Mouse (Mus musculus) C2C12 (cell line): ENCODE data around the gene Thrb. TPM values are rescaled to one million over a fixed set of nuclear protein-coding genes. Genes with fewer than 3 reads are reported as not detected.

Experiments used
- H3K27me3 ChIP-seq: one replicate; pipeline ENCODE4 v1.6.1; 2011; ENCODE audit not compliant: control insufficient read depth, insufficient read depth, insufficient read length
- H3K36me3 ChIP-seq: one replicate; pipeline ENCODE4 v1.6.1; 2011; ENCODE audit not compliant: control insufficient read depth, insufficient read depth
- H3K4me3 ChIP-seq: one replicate; pipeline ENCODE4 v1.5.1; 2011; ENCODE audit warnings: mild to moderate bottlenecking, control low read depth; ENCODE audit not compliant: poor library complexity, insufficient read depth, severe bottlenecking
- H3K79me2 ChIP-seq: one replicate; pipeline ENCODE4 v1.6.1; 2011; ENCODE audit not compliant: control insufficient read depth, insufficient read depth
- H3K79me3 ChIP-seq: one replicate; pipeline ENCODE4 v1.6.1; 2011; ENCODE audit warnings: low read depth, control low read depth
- H3ac ChIP-seq: one replicate; pipeline ENCODE3; 2011; ENCODE audit warnings: low read depth; ENCODE audit not compliant: control insufficient read depth, insufficient read length
- CEBPB ChIP-seq: IDR thresholded peaks from one replicate; pipeline ENCODE4 v1.6.1; 2011; ENCODE audit warnings: low read depth, mild to moderate bottlenecking, control low read depth, moderate library complexity
- CTCF ChIP-seq: IDR thresholded peaks from one replicate; pipeline ENCODE4 v1.5.1; 2011; ENCODE audit not compliant: control insufficient read depth, insufficient read depth, insufficient read length
- FOSL1 ChIP-seq: IDR thresholded peaks from one replicate; pipeline ENCODE4 v1.8.0; 2011; ENCODE audit warnings: mild to moderate bottlenecking, low read length; ENCODE audit not compliant: poor library complexity, insufficient read depth, severe bottlenecking
- MAX ChIP-seq: IDR thresholded peaks from one replicate; pipeline ENCODE4 v1.6.1; 2011; ENCODE audit warnings: mild to moderate bottlenecking, control low read depth
- MYOD1 ChIP-seq: IDR thresholded peaks from one replicate; pipeline ENCODE4 v1.6.1; 2011; ENCODE audit warnings: low read depth; ENCODE audit not compliant: control insufficient read depth, insufficient read length
- MYOG ChIP-seq: IDR thresholded peaks from one replicate; pipeline ENCODE4 v1.6.1; 2011; ENCODE audit not compliant: control insufficient read depth, insufficient read length; ENCODE audit errors: extremely low read depth
- USF1 ChIP-seq: IDR thresholded peaks from one replicate; pipeline ENCODE4 v1.6.1; 2011; ENCODE audit warnings: low read depth, mild to moderate bottlenecking, control low read depth, moderate library complexity
- polyA plus RNA-seq: library from polyadenylated mRNA; unstranded; fragments of >200 nt; fragmentation: generic; extraction: Trizol; gene quantifications from one replicate; pipeline ENCODE4 v1.2.1, GENCODE M21; 2012; ENCODE audit warnings: missing spikeins

Gene Thrb
- polyA plus RNA-seq, 1 experiment: 0.01 TPM

DNA sequence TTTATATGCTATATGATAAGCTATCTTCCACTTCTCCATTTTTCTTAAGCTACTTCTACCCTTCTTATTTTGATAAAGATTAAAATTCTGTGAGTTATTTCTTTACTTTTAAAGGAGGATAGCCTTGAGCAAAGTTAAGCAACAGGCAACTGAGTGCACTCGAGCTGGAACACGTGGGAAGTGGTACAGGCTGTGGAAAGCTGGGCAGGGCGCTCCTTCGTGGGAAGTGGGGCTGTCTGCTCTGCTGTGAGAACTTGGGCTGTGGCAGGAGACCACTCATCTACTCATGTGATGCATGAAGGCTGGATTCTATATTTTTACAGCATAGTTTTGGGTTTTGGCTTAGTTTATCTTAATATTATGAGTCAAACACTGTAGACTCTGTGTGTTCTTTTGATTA, 329.1 kb downstream of the Thrb start:
- Histone ChIP-seq H3K27me3 (no peaks in the 10 kb centered on the region), H3K79me2 (no peaks in the 10 kb centered on the region), H3K4me3 (no peak overlapping the region), H3K36me3 (no peaks in the 10 kb centered on the region), H3K79me3 (no peaks in the 10 kb centered on the region), H3ac (no peak overlapping the region)
- no peak for TF ChIP-seq USF1
- TF ChIP-seq MYOD1: no peak
- no peak for TF ChIP-seq MAX
- no peak for TF ChIP-seq CTCF
- TF ChIP-seq CEBPB: no peak
- TF ChIP-seq MYOG: no peak

DNA sequence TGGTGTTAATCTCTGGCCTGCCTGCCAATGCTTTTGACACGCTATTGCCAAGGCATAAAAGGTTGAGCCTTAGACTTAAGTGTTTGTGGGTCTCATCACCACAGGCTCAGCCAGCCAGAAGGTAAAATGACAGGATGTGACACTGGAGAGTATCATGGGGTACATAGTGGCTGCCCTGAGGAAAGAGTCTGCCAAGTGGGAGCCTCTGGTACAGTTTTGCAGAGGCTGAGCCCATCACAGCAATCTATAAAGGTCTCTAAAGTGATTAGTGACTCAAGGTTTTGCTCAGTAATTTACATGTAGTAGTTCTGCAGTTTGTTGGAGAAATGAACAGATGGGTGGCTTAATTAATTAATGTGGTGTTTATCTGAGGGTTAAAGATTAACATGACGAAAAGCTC, 330.1 kb downstream of the Thrb start:
- no peak for TF ChIP-seq MAX
- no peak for TF ChIP-seq CEBPB
- no peak for TF ChIP-seq MYOG
- TF ChIP-seq FOSL1: no peak
- Histone ChIP-seq H3K4me3 (no peak overlapping the region), H3ac (no peak overlapping the region), H3K79me2 (no peaks in the 10 kb centered on the region), H3K27me3 (no peaks in the 10 kb centered on the region), H3K79me3 (no peaks in the 10 kb centered on the region), H3K36me3 (no peaks in the 10 kb centered on the region)

DNA sequence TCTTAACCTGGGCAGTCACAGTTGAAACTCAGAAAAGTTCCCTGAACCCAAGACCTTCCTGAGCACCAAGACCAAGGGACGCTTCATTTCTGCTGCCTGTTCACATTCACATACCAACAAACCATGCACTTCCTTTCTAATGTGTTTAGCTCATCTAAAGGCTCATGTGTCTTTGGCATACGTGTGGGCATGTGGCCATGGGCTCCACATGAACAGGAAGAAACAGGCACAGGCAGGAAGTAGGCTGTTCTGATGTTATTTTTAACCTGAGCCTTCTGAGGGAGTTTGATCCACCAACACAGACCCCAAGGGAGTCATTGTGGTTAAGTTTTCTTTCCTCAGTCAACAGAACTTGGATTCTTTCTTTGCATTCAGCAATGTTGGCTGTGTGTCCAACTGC, 341.8 kb downstream of the Thrb start:
- Histone ChIP-seq H3K36me3 (no peaks in the 10 kb centered on the region), H3ac (no peak overlapping the region), H3K27me3 (no peaks in the 10 kb centered on the region), H3K79me2 (no peaks in the 10 kb centered on the region), H3K79me3 (no peaks in the 10 kb centered on the region), H3K4me3 (no peak overlapping the region)
- TF ChIP-seq MAX (no peak), CEBPB (no peak), FOSL1 (no peak), MYOD1 (no peak), MYOG (no peak), USF1 (no peak), CTCF (no peak)

DNA sequence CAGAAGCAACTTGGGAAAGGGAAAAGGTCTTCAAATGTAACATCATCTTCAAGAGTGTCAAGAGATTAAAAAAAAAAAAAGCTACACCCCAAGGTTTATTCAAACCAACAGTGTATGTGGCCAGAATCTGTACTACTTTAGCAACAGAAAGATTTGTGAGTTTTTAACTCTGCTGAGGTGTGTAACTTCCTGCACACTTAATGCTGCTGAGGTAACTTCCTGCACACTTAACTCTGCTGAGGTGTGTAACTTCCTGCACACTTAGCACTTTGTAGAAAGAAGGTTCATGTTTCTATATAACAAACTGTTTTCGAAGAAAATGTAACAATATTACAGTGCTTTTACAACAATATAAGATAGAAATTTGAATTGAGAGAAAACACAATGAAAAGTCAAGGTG, 343.6 kb downstream of the Thrb start:
- TF ChIP-seq MYOD1 (no peak), FOSL1 (no peak), CEBPB (no peak), CTCF (no peak), MAX (no peak), MYOG (no peak), USF1 (no peak)
- no peaks in the 10 kb centered on the region for H3K36me3 ChIP-seq
- H3ac ChIP-seq: no peak overlapping the region
- no peaks in the 10 kb centered on the region for H3K27me3 ChIP-seq
- no peaks in the 10 kb centered on the region for H3K79me3 ChIP-seq
- H3K4me3 ChIP-seq: no peak overlapping the region
- H3K79me2 ChIP-seq: no peaks in the 10 kb centered on the region

DNA sequence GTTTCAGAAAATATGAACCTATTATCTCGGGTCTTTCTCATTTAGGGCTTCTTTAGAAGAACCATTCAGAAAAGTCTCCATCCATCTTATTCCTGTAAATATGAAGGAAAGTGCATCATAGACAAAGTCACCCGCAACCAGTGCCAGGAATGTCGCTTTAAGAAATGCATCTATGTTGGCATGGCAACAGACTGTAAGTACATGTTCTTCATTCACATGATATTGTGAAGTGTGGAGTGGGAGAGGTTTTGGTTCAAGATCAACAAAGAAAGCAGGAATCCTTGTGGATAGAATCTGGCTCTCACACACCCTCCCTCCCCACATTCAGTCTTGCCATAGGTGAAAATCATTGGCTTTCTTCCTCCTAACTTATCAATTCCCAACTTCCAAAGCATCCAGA, 348.5 kb downstream of the Thrb start:
- TF ChIP-seq CTCF: no peak
- no peak for TF ChIP-seq FOSL1
- TF ChIP-seq MYOG: no peak
- no peak for TF ChIP-seq USF1
- TF ChIP-seq MYOD1: no peak
- TF ChIP-seq MAX: no peak
- no peak for TF ChIP-seq CEBPB
- Histone ChIP-seq H3K79me3 (no peaks in the 10 kb centered on the region), H3ac (no peak overlapping the region), H3K79me2 (no peaks in the 10 kb centered on the region), H3K36me3 (no peaks in the 10 kb centered on the region), H3K4me3 (no peak overlapping the region), H3K27me3 (no peaks in the 10 kb centered on the region)

DNA sequence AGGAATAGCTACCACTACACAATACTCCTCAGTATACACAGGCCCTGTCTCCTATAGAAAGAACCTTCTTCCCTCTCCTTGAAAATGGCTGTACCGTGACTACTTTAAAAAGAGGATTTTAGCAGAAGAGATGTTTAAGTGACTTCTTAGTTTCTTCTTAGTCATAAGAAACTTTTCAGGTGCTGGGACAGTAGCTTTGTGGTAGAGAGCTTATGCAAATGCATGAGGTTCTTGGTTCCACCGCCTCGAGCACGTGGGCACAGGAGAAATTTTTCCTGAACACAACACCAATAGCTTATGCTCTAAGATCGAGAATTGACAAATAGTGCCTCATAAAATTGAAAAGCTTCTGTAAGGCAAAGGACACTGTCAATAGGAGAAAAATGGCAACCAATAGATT, 356.5 kb downstream of the Thrb start:
- Histone ChIP-seq H3K79me2 (no peaks in the 10 kb centered on the region), H3K79me3 (no peaks in the 10 kb centered on the region), H3K4me3 (no peak overlapping the region), H3K27me3 (no peaks in the 10 kb centered on the region), H3ac (no peak overlapping the region), H3K36me3 (no peaks in the 10 kb centered on the region)
- TF ChIP-seq USF1 (no peak), CEBPB (no peak), MYOD1 (no peak), MYOG (no peak), MAX (no peak), CTCF (no peak), FOSL1 (no peak)
